Mouse (Mus musculus) liver, embryonic 13.5 days (tissue): ENCODE data around the gene Slc25a45. TPM values are rescaled to one million over a fixed set of nuclear protein-coding genes. Genes with fewer than 3 reads are reported as not detected.

ENCODE experiments used
- ATAC-seq: fragments of 200-750 bp; cut with Nextera tagmentation; 2 replicates; pipeline ENCODE4 v1.8.0; 2017; ENCODE audit warnings: low read depth, mild to moderate bottlenecking, moderate number of reproducible peaks, moderate library complexity
- DNase-seq: peaks from one replicate; pipeline ENCODE4 v3.0.0; 2022
- H3K27ac ChIP-seq: fragments of 300-500 bp; sonication (generic); 2 replicates; pipeline ENCODE4 v1.5.1; 2015; ENCODE audit warnings: moderate library complexity, mild to moderate bottlenecking, inconsistent platforms
- H3K27me3 ChIP-seq: fragments of 300-500 bp; sonication (generic); 2 replicates; pipeline ENCODE4 v1.6.1; 2015; ENCODE audit warnings: mild to moderate bottlenecking, inconsistent platforms
- H3K36me3 ChIP-seq: fragments of 300-500 bp; sonication (generic); 2 replicates; pipeline ENCODE4 v1.6.1; 2015; ENCODE audit warnings: mild to moderate bottlenecking, inconsistent platforms
- H3K4me1 ChIP-seq: fragments of 300-500 bp; sonication (generic); replicated peaks from 2 replicates; pipeline ENCODE4 v1.6.1; 2015; ENCODE audit warnings: inconsistent platforms
- H3K4me2 ChIP-seq: fragments of 300-500 bp; sonication (generic); 2 replicates; pipeline ENCODE4 v1.6.1; 2015; ENCODE audit warnings: inconsistent platforms, mild to moderate bottlenecking, moderate library complexity
- H3K4me3 ChIP-seq: fragments of 300-500 bp; sonication (generic); replicated peaks from 2 replicates; pipeline ENCODE4 v1.5.1; 2015; ENCODE audit warnings: mild to moderate bottlenecking, inconsistent platforms
- H3K9ac ChIP-seq: fragments of 300-500 bp; sonication (generic); 2 replicates; pipeline ENCODE4 v1.6.1; 2015; ENCODE audit warnings: mild to moderate bottlenecking, inconsistent platforms
- H3K9me3 ChIP-seq: fragments of 300-500 bp; sonication (generic); replicated peaks from 2 replicates; pipeline ENCODE4 v1.6.1; 2016; ENCODE audit warnings: inconsistent platforms
- WGBS: fragments of 180-500 bp; shearing (Covaris S2); methylation state at CpG from one replicate; pipeline ENCODE4 v1.1.7; 2015; ENCODE audit not compliant: insufficient replicate concordance; 5-methylcytosine and 5-hydroxymethylcytosine counted together
- polyA plus RNA-seq: library from polyadenylated mRNA; unstranded; fragments of >200 nt; fragmentation: Nextera tagmentation; extraction: Ambion mirVana; gene quantifications from 2 replicates; pipeline ENCODE4 v1.2.1, GENCODE M21; 2015

Gene Slc25a45
- polyA plus RNA-seq, 1 experiment from 2014 or later: 5.7 TPM

- Histone ChIP-seq H3K36me3 (peaks cover 13% of the 10 kb centered on the region), H3K9ac (peak overlapping the region; percentile 85), H3K27ac (peak overlapping the region; percentile 99), H3K27me3 (no peaks in the 10 kb centered on the region), H3K4me3 (peak overlapping the region; percentile 66), H3K9me3 (no peaks in the 10 kb centered on the region), H3K4me2 (peak overlapping the region; percentile 84), H3K4me1 (peaks cover 86% of the 10 kb centered on the region)
- DNase-seq (peak; percentile 66), ATAC-seq (no peak)
- WGBS: 22% methylated on average over 13 of the region's 13 CpGs
Observed at GRCm38 (mm10) chr19:5848826-5849672, 28.6 kb upstream of the Slc25a45 start.

GRCm38 (mm10) chr19:5849843-5850527, 27.6 kb upstream of the Slc25a45 start:
- H3K27ac ChIP-seq: peak overlapping the region; percentile 99
- H3K9ac ChIP-seq: peak overlapping the region; percentile 85
- ATAC-seq (peak; percentile 41), DNase-seq (peak; percentile 87)
- no peaks in the 10 kb centered on the region for H3K27me3 ChIP-seq
- 15% methylated on average over 11 of the region's 11 CpGs for WGBS
- H3K36me3 ChIP-seq: peaks cover 17% of the 10 kb centered on the region
- H3K4me1 ChIP-seq: peaks cover 76% of the 10 kb centered on the region
- H3K4me2 ChIP-seq: peak overlapping the region; percentile 84
- H3K4me3 ChIP-seq: peak overlapping the region; percentile 66
- no peaks in the 10 kb centered on the region for H3K9me3 ChIP-seq

- DNase-seq (no peak), ATAC-seq (no peak)
- Histone ChIP-seq H3K27me3 (no peaks in the 10 kb centered on the region), H3K4me2 (no peak overlapping the region), H3K4me1 (peaks cover 71% of the 10 kb centered on the region), H3K4me3 (no peak overlapping the region), H3K36me3 (peaks cover 25% of the 10 kb centered on the region), H3K9ac (0 out of 2 replicates have a peak overlapping the region, but pooled peaks have one; percentile 51), H3K9me3 (no peaks in the 10 kb centered on the region), H3K27ac (no peak overlapping the region)
- 77% methylated on average over 3 of the region's 3 CpGs for WGBS
Observed at GRCm38 (mm10) chr19:5850860-5851259, 26.7 kb upstream of the Slc25a45 start.

GRCm38 (mm10) chr19:5851481-5851971, 26.1 kb upstream of the Slc25a45 start:
- whole genome bisulfite sequencing: 28% methylated on average over 5 of the region's 5 CpGs
- Histone ChIP-seq H3K9ac (peak overlapping the region; percentile 51), H3K4me3 (no peak overlapping the region), H3K27me3 (no peaks in the 10 kb centered on the region), H3K27ac (peak overlapping the region; percentile 53; the same call in 1 of the 2 replicates), H3K4me1 (peaks cover 64% of the 10 kb centered on the region), H3K9me3 (no peaks in the 10 kb centered on the region), H3K36me3 (peaks cover 30% of the 10 kb centered on the region), H3K4me2 (peak overlapping the region; percentile 38)
- peak; percentile 40 for DNase-seq
- ATAC-seq: no peak

GRCm38 (mm10) chr19:5852035-5852722, 25.4 kb upstream of the Slc25a45 start:
- Histone ChIP-seq H3K9me3 (no peaks in the 10 kb centered on the region), H3K36me3 (peaks cover 33% of the 10 kb centered on the region), H3K4me1 (peaks cover 58% of the 10 kb centered on the region), H3K9ac (peak overlapping the region; percentile 51; the same call in 1 of the 2 replicates), H3K4me3 (no peak overlapping the region), H3K27ac (peak overlapping the region; percentile 53), H3K27me3 (no peaks in the 10 kb centered on the region), H3K4me2 (peak overlapping the region; percentile 38; the same call in 1 of the 2 replicates)
- WGBS: 72% methylated on average over 12 of the region's 12 CpGs
- ATAC-seq (no peak), DNase-seq (no peak)

GRCm38 (mm10) chr19:5856604-5857003, 21.0 kb upstream of the Slc25a45 start:
- ATAC-seq (no peak), DNase-seq (no peak)
- H3K27ac ChIP-seq: no peak overlapping the region
- H3K4me3 ChIP-seq: no peak overlapping the region
- H3K9ac ChIP-seq: no peak overlapping the region
- H3K36me3 ChIP-seq: peaks cover 73% of the 10 kb centered on the region
- H3K9me3 ChIP-seq: no peaks in the 10 kb centered on the region
- 81% methylated on average over 9 of the region's 9 CpGs for WGBS
- peaks cover 13% of the 10 kb centered on the region for H3K4me1 ChIP-seq
- H3K4me2 ChIP-seq: no peak overlapping the region
- H3K27me3 ChIP-seq: no peaks in the 10 kb centered on the region

- H3K9ac ChIP-seq: no peak overlapping the region
- no peaks in the 10 kb centered on the region for H3K4me1 ChIP-seq
- no peaks in the 10 kb centered on the region for H3K27me3 ChIP-seq
- H3K36me3 ChIP-seq: peaks cover 78% of the 10 kb centered on the region
- ATAC-seq: no peak
- no peak overlapping the region for H3K4me3 ChIP-seq
- no peak overlapping the region for H3K27ac ChIP-seq
- no peak for DNase-seq
- 87% methylated on average over 14 of the region's 14 CpGs for WGBS
- H3K9me3 ChIP-seq: 0 out of 2 replicates have a peak, but pooled peaks cover 5% of the 10 kb centered on the region
- H3K4me2 ChIP-seq: no peak overlapping the region
Observed at GRCm38 (mm10) chr19:5862335-5863085, 15.1 kb upstream of the Slc25a45 start.

GRCm38 (mm10) chr19:5863776-5864175, 13.8 kb upstream of the Slc25a45 start:
- peaks cover 79% of the 10 kb centered on the region for H3K36me3 ChIP-seq
- no peak for DNase-seq
- ATAC-seq: no peak
- no peaks in the 10 kb centered on the region for H3K4me1 ChIP-seq
- no peak overlapping the region for H3K27ac ChIP-seq
- no peak overlapping the region for H3K4me3 ChIP-seq
- WGBS: 80% methylated on average over 5 of the region's 5 CpGs
- H3K27me3 ChIP-seq: no peaks in the 10 kb centered on the region
- H3K9ac ChIP-seq: no peak overlapping the region
- H3K4me2 ChIP-seq: no peak overlapping the region
- 0 out of 2 replicates have a peak, but pooled peaks cover 5% of the 10 kb centered on the region for H3K9me3 ChIP-seq

GRCm38 (mm10) chr19:5864710-5865398, 12.8 kb upstream of the Slc25a45 start:
- H3K4me3 ChIP-seq: no peak overlapping the region
- no peak overlapping the region for H3K9ac ChIP-seq
- H3K27me3 ChIP-seq: no peaks in the 10 kb centered on the region
- ATAC-seq (no peak), DNase-seq (no peak)
- H3K27ac ChIP-seq: no peak overlapping the region
- WGBS: 84% methylated on average over 20 of the region's 20 CpGs
- no peaks in the 10 kb centered on the region for H3K4me1 ChIP-seq
- peaks cover 79% of the 10 kb centered on the region for H3K36me3 ChIP-seq
- no peak overlapping the region for H3K4me2 ChIP-seq
- 0 out of 2 replicates have a peak, but pooled peaks cover 5% of the 10 kb centered on the region for H3K9me3 ChIP-seq

- 69% methylated on average over 6 of the region's 6 CpGs for WGBS
- no peaks in the 10 kb centered on the region for H3K27me3 ChIP-seq
- H3K36me3 ChIP-seq: peaks cover 55% of the 10 kb centered on the region
- DNase-seq: no peak
- ATAC-seq: no peak
- no peak overlapping the region for H3K9ac ChIP-seq
- no peak overlapping the region for H3K27ac ChIP-seq
- H3K4me3 ChIP-seq: no peak overlapping the region
- H3K9me3 ChIP-seq: no peaks in the 10 kb centered on the region
- peaks cover 28% of the 10 kb centered on the region for H3K4me1 ChIP-seq
- no peak overlapping the region for H3K4me2 ChIP-seq
Observed at GRCm38 (mm10) chr19:5868096-5868495, 9.5 kb upstream of the Slc25a45 start.
